Mouse (Mus musculus) cerebellum, postnatal 25 days (tissue): ENCODE data around the gene Iqgap2.
A peak's percentile ranks its signal among the peaks of the same experiment; 100 is the strongest.

ENCODE experiments used
- DNase-seq, 2 experiments: peaks; one replicate each; pipeline ENCODE4 v3.0.0; 2021; ENCODE audit warnings: mixed read lengths in 2 of 2

Iqgap2 gene

GRCm38 (mm10) chr13:95697874-95698273 is 193.8 kb downstream of the Iqgap2 start:
- DNase-seq = no peak

- DNase-seq = no peak
These were observed 195.0 kb downstream of the Iqgap2 start, which contains the start of gene F2rl2 for GRCm38 (mm10) chr13:95696654-95697163. F2rl2 (plus strand) TSS chr13:95696853.

GRCm38 (mm10) chr13:95696120-95696653 is 195.5 kb downstream of the Iqgap2 start:
- DNase-seq = no peak

GRCm38 (mm10) chr13:95692201-95692600 is 199.5 kb downstream of the Iqgap2 start:
- no peak for DNase-seq

GRCm38 (mm10) chr13:95688576-95688975 is 203.1 kb downstream of the Iqgap2 start:
- no peak for DNase-seq

- no peak for DNase-seq
These were observed 206.0 kb downstream of the Iqgap2 start for GRCm38 (mm10) chr13:95685736-95686135.

GRCm38 (mm10) chr13:95684656-95685244 is 207.0 kb downstream of the Iqgap2 start:
- no peak for DNase-seq

- no peak for DNase-seq
These were observed 212.2 kb downstream of the Iqgap2 start for GRCm38 (mm10) chr13:95679491-95679941.

- DNase-seq = no peak
These were observed 212.6 kb downstream of the Iqgap2 start for GRCm38 (mm10) chr13:95679078-95679477.

- DNase-seq = no peak
These were observed 219.3 kb downstream of the Iqgap2 start for GRCm38 (mm10) chr13:95672372-95672771.

- DNase-seq = no peak
These were observed 220.4 kb downstream of the Iqgap2 start for GRCm38 (mm10) chr13:95671108-95671897.

- DNase-seq = no peak
These were observed 221.2 kb downstream of the Iqgap2 start for GRCm38 (mm10) chr13:95670534-95670933.

- peak in 1 of 2 experiments; percentile 14 for DNase-seq
These were observed 224.5 kb downstream of the Iqgap2 start for GRCm38 (mm10) chr13:95667260-95667659.

GRCm38 (mm10) chr13:95665644-95666356 is 225.9 kb downstream of the Iqgap2 start:
- no peak for DNase-seq

- no peak for DNase-seq
These were observed 227.9 kb downstream of the Iqgap2 start for GRCm38 (mm10) chr13:95663834-95664233.

- DNase-seq = no peak
These were observed 232.3 kb downstream of the Iqgap2 start for GRCm38 (mm10) chr13:95659432-95659831.

GRCm38 (mm10) chr13:95657171-95657570 is 234.6 kb downstream of the Iqgap2 start:
- DNase-seq = no peak

- DNase-seq = no peak
These were observed 236.4 kb downstream of the Iqgap2 start for GRCm38 (mm10) chr13:95655284-95655683.

GRCm38 (mm10) chr13:95653696-95654095 is 238.0 kb downstream of the Iqgap2 start:
- DNase-seq = no peak

GRCm38 (mm10) chr13:95651870-95652668 is 239.7 kb downstream of the Iqgap2 start:
- DNase-seq = no peak

GRCm38 (mm10) chr13:95649941-95650340 is 241.8 kb downstream of the Iqgap2 start:
- DNase-seq = no peak

GRCm38 (mm10) chr13:95647248-95647647 is 244.5 kb downstream of the Iqgap2 start:
- no peak for DNase-seq
